Mouse (Mus musculus) G1E-ER4 (cell line): Measurements from ENCODE around the gene Spg21. TPM values are rescaled to one million over a fixed set of nuclear protein-coding genes. Genes with fewer than 3 reads are reported as not detected.

ENCODE experiments used
- GATA1 ChIP-seq: IDR thresholded peaks from one replicate; pipeline ENCODE4 v1.8.0; 2012; ENCODE audit warnings: low read length, inconsistent platforms
- polyA plus RNA-seq: library from polyadenylated mRNA; stranded (reverse); fragments of >175 nt; gene quantifications from 2 replicates; pipeline ENCODE4 v1.2.3, GENCODE M21; 2012

Gene Spg21
- polyA plus RNA-seq: 20.7 and 28.0 TPM in 2 replicates

DNA sequence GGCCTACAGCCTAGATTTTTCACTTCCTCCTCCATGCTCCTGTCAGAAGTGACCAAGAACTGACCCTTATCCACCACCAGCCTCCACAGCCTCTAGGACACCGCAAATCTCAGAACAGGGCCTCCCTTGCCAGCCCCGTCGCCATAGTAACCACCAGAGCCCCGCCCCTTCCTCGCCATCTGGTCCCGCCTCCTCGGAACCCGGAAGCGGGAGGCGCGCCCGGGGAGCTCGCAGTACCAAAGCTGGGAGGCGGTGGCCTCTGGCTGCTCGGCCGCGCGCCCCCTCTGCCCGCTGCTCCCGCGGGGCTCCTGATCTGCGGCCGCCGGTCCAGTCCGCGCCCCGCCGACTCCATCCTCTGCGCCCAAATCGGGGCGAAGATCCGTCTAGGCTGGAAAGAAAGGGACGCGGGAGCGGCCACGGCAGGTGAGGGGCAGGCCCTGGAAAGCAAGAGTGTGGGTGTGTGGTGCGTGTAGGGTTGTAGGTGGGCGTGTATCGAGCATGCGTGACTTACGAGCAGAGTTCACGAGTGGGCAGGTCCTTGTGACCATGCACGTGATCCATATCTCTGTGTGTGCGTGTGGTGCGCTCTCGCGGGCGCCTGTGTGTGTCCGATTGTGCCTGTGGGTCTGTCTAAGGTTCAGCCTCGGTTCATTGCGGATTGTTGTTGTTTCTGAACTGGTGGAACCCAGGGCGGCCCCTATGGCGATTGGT lies at the start of gene Spg21:
Gene Spg21, plus strand, starts transcription at position 216 of the 711 bp plus-strand sequence.
- TF ChIP-seq GATA1: no peak

- no peak for TF ChIP-seq GATA1
Measured at GRCm38 (mm10) chr9:65411326-65411725, 49.4 kb upstream of the Spg21 start.

DNA sequence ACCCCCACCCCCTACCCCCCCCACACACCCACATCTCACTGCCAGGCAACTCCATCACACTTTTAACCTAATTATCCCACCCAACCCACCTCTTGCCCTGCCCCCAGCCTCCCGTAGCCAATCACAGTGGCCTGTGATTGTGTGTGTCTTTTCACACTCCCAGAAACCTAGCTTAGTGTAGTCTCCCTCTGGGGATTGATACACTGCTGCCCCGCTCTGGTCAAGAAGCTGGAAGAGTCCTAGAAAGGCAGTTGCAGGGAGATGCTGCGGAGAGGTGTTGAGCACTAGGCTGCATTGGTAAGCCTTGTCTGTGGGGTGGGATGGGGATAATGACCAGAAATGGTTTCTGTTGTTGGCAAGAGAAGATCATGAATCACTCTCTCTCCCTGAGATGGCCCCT lies 43.0 kb upstream of the Spg21 start:
- TF ChIP-seq GATA1: no peak

DNA sequence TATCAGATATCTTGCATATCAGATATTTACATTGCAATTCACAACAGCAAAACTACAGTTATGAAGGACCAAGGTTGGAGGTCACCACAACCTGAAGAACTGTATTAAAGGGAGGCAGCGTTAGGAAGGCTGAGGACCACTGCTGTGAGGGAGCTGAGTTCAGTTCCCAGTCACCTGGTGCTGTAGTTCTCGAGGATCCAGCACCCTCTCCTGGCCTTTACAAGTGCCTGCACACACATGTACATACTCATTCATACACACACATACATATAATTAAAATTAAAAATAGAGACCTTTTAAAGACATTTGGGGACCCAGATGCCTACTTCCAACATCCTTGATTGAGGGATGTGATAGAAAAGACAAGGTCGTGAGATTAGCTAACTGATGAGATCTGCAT lies 41.1 kb upstream of the Spg21 start:
- no peak for TF ChIP-seq GATA1

DNA sequence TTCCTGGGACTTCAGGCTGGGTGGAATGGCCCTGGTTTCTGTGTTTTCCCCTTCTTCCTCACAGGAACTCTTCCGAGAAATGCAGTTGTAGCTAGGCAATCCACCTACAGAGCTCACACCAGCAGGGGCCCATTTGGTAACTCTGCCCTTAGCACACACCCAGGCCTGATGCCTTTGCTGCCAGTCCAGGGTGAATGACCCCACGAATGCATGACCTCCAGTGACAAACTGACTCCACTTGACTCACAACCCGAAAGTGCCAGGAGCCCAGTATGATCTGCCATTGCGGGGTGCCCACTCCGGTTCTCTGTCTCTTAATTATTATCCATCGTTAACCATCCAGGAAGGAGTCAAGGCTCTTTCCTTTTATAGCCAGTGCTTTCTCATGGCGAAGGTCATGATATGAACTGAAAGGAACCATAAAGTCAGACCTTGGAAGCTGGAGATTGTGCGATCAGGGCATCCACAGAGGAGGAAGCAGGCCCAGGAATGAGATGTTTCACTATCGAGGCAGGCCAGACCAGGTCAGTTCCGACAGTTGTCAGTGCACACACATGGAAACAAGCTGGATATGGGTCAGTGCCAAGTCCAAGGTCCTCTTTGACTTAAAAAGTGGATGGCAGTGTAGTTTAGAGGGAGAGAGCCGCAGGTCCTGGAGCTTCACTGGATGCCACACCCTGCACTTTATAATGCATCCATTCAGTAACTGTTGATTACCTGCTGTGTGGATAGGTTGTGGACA lies 37.8 kb upstream of the Spg21 start, which contains the start of gene Slc51b:
Gene Slc51b, minus strand, starts transcription at position 196 of the 742 bp plus-strand sequence.
- no peak for TF ChIP-seq GATA1

GRCm38 (mm10) chr9:65424393-65424792 lies 36.4 kb upstream of the Spg21 start:
- TF ChIP-seq GATA1: no peak

GRCm38 (mm10) chr9:65427511-65427910 lies 33.2 kb upstream of the Spg21 start:
- TF ChIP-seq GATA1: no peak

GRCm38 (mm10) chr9:65428003-65428402 lies 32.7 kb upstream of the Spg21 start:
- no peak for TF ChIP-seq GATA1

DNA sequence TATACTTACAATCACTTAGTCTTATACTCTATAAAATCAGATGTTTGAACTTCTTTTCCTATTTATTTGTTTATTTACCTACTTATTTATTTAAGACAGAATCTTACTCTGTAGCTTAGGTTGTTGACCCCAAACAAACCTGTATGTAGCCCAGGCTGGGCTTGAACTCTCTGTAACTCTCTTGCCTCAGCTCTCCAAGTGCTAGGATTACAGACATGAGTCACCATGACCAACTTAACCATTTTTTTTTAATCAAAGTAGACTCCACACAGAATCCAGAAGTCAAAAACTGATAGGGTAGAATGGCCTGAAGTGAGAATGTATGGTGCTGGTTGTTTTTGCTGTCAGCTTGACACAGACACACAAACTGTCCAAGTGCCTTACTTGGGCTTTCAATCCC lies 30.3 kb upstream of the Spg21 start:
- no peak for TF ChIP-seq GATA1

GRCm38 (mm10) chr9:65430921-65431320 lies 29.8 kb upstream of the Spg21 start:
- no peak for TF ChIP-seq GATA1

DNA sequence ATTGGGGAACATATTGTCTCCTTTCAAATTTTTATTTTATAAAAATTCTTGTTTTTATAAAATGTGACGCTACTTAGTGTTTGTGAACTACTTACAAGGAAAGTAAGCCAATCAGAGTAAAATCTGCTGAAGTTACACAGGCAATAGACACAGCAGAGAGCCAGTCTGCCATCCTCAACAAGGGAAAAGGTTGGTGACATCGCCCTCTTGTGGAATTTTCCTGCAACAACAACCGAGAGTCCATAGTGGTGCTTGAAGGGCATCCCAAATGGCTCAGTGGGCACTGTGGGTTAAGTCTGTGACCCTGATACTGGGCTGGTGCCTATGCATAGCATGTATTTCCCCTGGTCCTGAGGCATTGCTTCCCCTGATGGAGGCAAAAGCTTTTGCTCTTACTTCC lies 28.5 kb upstream of the Spg21 start:
- no peak for TF ChIP-seq GATA1

GRCm38 (mm10) chr9:65434140-65434539 lies 26.6 kb upstream of the Spg21 start:
- TF ChIP-seq GATA1: no peak

- no peak for TF ChIP-seq GATA1
Measured at GRCm38 (mm10) chr9:65435211-65435610, 25.5 kb upstream of the Spg21 start.

DNA sequence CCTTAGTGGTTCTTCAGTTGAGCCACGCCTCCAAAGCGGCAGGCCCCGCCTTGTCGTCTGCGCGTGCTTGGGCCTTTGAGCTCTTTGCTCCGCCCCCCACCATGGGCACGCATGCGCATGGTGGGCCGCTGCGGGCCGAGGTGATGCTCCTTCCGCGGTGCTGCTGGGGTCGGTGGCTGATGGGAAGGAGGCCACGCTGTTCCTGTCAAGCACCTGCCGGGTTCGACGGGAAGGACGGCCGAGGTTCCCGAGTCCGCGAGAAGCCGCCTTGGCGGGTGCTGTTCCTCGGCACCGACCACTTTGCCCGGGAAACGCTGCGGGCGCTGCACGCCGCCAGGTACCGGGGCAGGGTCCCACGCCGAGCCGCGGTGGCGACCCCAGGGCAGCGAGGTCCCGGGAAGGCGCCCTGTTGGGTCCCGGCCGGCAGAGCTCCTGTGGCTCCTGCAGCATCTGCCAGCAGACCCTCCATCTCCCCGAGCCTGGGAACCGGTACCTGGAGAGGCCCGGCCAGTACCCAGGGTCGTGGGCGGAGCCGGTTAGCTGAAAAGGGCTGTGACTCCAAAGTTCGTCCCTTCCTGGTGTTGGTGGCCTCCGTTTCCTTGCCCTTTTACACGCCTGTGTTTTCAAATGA lies 25.0 kb upstream of the Spg21 start, which contains the start of gene Mtfmt:
Gene Mtfmt, plus strand, starts transcription at position 112 of the 631 bp plus-strand sequence.
- no peak for TF ChIP-seq GATA1

DNA sequence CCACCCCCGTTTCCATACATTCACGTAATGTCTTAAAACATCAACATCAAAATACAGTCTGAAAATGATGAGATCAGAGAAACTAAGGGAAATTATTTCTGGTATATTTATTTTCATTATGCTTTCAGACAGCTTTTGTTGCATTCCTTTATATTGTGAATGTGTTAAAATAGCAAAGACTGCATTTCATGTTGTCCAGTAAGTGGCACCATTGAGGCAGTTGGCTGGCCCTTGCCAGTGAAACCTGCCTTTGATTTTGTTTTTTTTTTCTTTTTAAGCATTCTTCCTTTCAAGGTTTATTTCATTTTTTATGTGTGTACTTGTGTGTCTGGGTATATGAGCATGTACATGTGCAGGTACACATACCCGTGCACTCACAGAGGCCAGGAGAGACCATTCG lies 16.1 kb upstream of the Spg21 start:
- TF ChIP-seq GATA1: no peak

DNA sequence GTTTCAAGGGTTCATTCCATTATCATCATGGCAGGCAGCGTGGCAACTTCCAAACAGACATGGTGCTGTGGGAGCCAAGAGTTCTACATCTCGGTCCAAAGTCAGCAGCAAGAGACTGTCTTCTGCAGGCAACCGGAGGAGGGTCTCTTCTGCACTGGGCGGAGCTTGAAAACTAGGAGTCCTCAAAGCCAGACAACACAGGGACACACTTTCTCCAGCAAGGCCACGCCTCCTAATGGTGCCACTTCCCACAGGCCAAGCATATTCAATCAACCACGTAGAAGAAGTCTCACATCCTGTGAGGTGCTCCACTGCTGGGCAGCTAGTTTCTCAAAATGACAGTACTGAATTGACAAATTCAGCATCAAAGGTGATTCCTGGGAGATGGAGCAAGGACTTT lies 12.8 kb upstream of the Spg21 start:
- no peak for TF ChIP-seq GATA1
